Mouse (Mus musculus) forebrain, postnatal 0 days (tissue): Measurements from ENCODE around the gene Gpa33. TPM values are rescaled to one million over a fixed set of nuclear protein-coding genes. Genes with fewer than 3 reads are reported as not detected.

Experiments
- ATAC-seq: fragments of 200-750 bp; cut with Nextera tagmentation; 2 replicates; pipeline ENCODE4 v1.8.0; 2017; ENCODE audit warnings: mild to moderate bottlenecking, moderate library complexity
- DNase-seq: peaks from one replicate; pipeline ENCODE4 v3.0.0-alpha.2; 2015
- H3K27ac ChIP-seq: fragments of 300-500 bp; sonication (generic); 2 replicates; pipeline ENCODE4 v1.5.1; 2014; ENCODE audit warnings: low read depth, mild to moderate bottlenecking, antibody characterized with exemption, low read length, moderate library complexity, mixed read lengths
- H3K27me3 ChIP-seq: fragments of 300-500 bp; sonication (generic); 2 replicates; pipeline ENCODE4 v1.6.1; 2014; ENCODE audit warnings: mild to moderate bottlenecking, low read length, mixed read lengths; ENCODE audit not compliant: insufficient read depth
- H3K36me3 ChIP-seq: fragments of 300-500 bp; sonication (generic); 2 replicates; pipeline ENCODE4 v1.6.1; 2014; ENCODE audit warnings: mild to moderate bottlenecking, moderate library complexity; ENCODE audit not compliant: insufficient read depth
- H3K4me1 ChIP-seq: fragments of 300-500 bp; sonication (generic); 2 replicates; pipeline ENCODE4 v1.6.1; 2014; ENCODE audit warnings: antibody characterized with exemption; ENCODE audit not compliant: insufficient read depth
- H3K4me2 ChIP-seq: fragments of 300-500 bp; sonication (generic); 2 replicates; pipeline ENCODE4 v1.6.1; 2014; ENCODE audit warnings: low read depth, mild to moderate bottlenecking, moderate library complexity
- H3K4me3 ChIP-seq: fragments of 300-500 bp; sonication (generic); 2 replicates; pipeline ENCODE4 v1.5.1; 2014; ENCODE audit warnings: low read depth, low read length, mixed read lengths
- H3K9ac ChIP-seq: fragments of 300-500 bp; sonication (generic); 2 replicates; pipeline ENCODE4 v1.6.1; 2014; ENCODE audit warnings: mild to moderate bottlenecking
- H3K9me3 ChIP-seq: fragments of 300-500 bp; sonication (generic); 2 replicates; pipeline ENCODE4 v1.6.1; 2016; ENCODE audit warnings: low read length
- CTCF ChIP-seq: sonication (generic); IDR thresholded peaks from 2 replicates; pipeline ENCODE4 v1.5.1; 2016; ENCODE audit warnings: antibody characterized with exemption, control low read depth, low read depth
- WGBS: fragments of 180-500 bp; shearing (Covaris S2); extraction: QIAGEN DNeasy Blood & Tissue Kit; methylation state at CpG from one replicate; pipeline ENCODE4 v1.1.7; 2014; 5-methylcytosine and 5-hydroxymethylcytosine counted together
- polyA plus RNA-seq: library from polyadenylated mRNA; unstranded; fragments of >200 nt; fragmentation: Nextera tagmentation; extraction: Ambion mirVana; gene quantifications from 2 replicates; pipeline ENCODE4 v1.2.1, GENCODE M21; 2015
- total RNA-seq: library from RNA; depleted of rRNA; stranded (reverse); fragments of >200 nt; gene quantifications from 2 replicates; pipeline ENCODE4 v1.2.3, GENCODE M21; 2014; rRNA removed

Gpa33 gene
- 0.14 TPM in 1 of 2 replicates, not detected in the other for total RNA-seq
- 0.23 TPM in 1 of 2 replicates, not detected in the other for polyA plus RNA-seq

DNA sequence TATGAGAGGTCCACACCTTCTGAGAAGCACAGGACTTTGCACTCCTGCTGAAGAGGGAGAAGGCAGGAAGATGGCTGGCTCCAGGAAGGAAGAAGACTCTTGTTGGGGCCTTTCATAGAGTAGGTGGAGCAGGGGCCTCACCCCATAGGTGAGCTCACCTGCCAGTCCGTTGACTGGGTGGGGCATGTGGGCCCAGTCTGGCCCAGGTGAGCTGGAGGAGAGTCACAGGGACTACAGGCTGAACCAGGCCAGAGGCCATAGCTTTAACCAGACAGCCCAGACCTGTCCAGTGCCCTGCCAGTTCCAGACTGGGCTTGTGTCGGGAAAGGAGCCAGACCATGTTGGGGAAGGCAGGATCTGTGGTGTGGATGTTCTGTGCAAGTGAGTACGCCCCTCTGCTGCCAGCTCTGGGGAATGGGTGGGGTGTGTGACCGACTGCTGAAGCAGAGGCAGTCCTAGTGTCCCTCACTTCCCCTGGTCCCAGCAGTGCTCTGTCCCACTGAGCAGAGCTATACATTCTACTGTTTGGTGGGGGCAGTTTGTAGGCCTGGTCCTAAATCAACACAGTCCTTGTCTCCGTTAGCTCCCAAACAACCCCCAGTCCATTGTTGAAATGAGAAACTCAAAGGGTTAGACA lies at the start of gene Gpa33:
TSS of gene Gpa33 (plus strand) at position 15 of the 637 bp plus-strand sequence.
- no peak within 1 kb of the TSS for H3K27ac ChIP-seq
- no peaks in the 10 kb centered on the region for H3K36me3 ChIP-seq
- H3K4me2 ChIP-seq: no peak within 1 kb of the TSS
- H3K9ac ChIP-seq: no peak within 1 kb of the TSS
- H3K27me3 ChIP-seq: no peaks in the 10 kb centered on the region
- no peak within 1 kb of the TSS for H3K4me3 ChIP-seq
- no peaks in the 10 kb centered on the region for H3K9me3 ChIP-seq
- ATAC-seq: no peak
- no peak for DNase-seq
- WGBS: 86% methylated on average over 5 of the region's 5 CpGs
- no peak for TF ChIP-seq CTCF
- H3K4me1 ChIP-seq: no peaks in the 10 kb centered on the region

DNA sequence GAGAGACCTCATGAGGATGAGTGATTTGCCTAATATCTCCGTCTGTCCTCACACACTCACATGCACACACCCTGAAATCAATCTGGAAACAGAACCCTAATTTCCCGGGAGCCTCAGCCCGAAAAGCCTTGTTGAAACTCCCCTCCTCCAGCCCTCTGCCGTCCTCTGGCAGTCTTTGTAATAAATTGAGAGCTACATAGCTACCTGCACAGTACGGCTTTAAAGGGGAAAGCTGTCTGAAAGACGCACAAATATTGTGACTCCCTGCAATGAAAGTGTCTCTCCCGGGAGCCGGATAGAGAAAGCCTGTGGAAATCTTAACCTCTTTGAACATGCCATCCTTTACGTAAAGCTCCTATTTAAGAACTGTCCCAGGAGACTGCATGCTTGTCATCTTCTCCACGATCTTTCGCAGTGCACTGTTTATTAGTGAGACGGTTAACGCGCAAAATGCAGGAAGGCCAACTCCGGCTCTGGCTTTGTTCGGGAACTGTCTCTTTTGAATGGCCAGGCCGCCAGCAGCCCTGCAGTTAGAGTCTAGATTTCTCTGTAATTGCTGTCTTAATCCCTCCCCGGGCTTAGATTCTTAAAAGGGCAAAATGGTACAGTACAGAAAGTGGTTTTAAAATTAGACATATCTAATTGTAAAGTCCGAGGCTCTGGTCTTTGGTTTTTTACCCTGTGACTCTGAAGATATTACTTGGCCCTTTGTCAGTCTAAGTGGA lies 41.4 kb upstream of the Gpa33 start:
- peak; percentile 13 for DNase-seq
- Histone ChIP-seq H3K9ac (no peak overlapping the region), H3K27me3 (no peaks in the 10 kb centered on the region), H3K4me1 (no peaks in the 10 kb centered on the region), H3K36me3 (no peaks in the 10 kb centered on the region), H3K27ac (no peak overlapping the region), H3K9me3 (no peaks in the 10 kb centered on the region), H3K4me3 (no peak overlapping the region), H3K4me2 (no peak overlapping the region)
- ATAC-seq: no peak
- WGBS: 34% methylated on average over 19 of the region's 19 CpGs
- no peak for TF ChIP-seq CTCF

DNA sequence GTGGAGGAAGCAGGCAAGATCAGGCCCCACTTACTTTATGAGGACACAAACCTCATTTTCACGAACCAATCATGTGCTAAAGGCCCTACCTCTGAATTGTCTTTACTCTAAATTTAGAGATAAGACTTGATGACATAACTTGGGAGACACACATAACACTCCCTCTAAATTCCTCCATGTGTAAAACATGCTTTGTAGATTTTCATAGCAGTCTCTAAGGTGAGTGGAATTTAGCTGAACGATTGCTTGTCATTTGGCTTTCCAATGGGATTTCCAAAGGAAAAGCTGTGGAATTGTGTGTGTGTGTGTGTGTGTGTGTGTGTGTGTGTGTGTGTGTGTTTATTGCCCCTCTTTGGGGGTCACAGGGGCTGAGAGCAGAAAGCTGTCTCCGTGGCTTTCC lies 40.7 kb upstream of the Gpa33 start:
- WGBS: 84% methylated on average over 3 of the region's 3 CpGs
- no peaks in the 10 kb centered on the region for H3K27me3 ChIP-seq

DNA sequence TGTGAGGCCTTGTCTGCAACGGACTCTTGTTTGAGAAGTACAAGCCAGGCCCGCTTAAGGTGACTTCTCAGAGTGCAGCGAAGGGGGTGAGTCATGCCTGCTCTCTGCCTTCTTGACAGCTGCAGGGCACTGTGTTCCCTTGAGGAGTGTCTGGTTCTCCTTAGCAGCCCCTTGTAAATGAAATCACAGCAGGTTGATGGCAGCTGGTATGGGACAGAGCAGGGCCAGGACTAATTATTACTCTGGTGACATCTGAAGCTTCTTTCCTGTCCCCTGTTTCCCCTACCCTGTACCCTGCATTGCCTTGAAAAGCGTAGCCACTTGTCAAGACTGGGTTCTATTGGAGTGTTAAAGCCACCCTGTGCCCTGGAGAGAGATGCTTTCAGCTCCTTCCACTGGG lies 40.3 kb upstream of the Gpa33 start:
- WGBS: 79% methylated on average over 4 of the region's 4 CpGs
- H3K27ac ChIP-seq: no peak overlapping the region
- no peaks in the 10 kb centered on the region for H3K36me3 ChIP-seq
- no peaks in the 10 kb centered on the region for H3K27me3 ChIP-seq
- no peak for TF ChIP-seq CTCF
- no peak overlapping the region for H3K9ac ChIP-seq
- no peak overlapping the region for H3K4me3 ChIP-seq
- H3K4me2 ChIP-seq: no peak overlapping the region
- H3K9me3 ChIP-seq: no peaks in the 10 kb centered on the region
- no peak for DNase-seq
- H3K4me1 ChIP-seq: no peaks in the 10 kb centered on the region
- ATAC-seq: no peak

More for the DNA sequence above, 40.7 kb upstream of the Gpa33 start:
- no peak for TF ChIP-seq CTCF
- Histone ChIP-seq H3K9ac (no peak overlapping the region), H3K36me3 (no peaks in the 10 kb centered on the region), H3K9me3 (no peaks in the 10 kb centered on the region), H3K4me3 (no peak overlapping the region), H3K27ac (no peak overlapping the region), H3K4me1 (no peaks in the 10 kb centered on the region), H3K4me2 (no peak overlapping the region)
- DNase-seq (no peak), ATAC-seq (no peak)

DNA sequence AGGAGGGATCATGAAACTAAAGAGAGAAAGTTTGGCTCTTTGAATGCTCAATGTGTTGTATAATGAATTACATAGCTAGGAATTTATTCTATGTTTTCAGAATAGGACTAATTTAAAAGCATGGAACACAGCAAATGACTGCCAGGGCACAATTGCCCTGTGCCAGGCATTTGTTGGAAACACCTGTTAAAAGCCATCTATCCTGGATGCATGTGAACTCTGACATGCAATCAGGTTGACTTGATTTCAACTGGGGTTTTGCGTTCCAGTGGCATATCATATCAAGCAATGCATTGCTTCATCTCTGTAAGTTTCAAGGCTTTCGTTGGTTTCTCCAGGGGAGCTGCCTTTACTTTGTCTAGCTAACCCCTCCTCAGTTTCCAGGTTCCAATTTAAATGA lies 39.7 kb upstream of the Gpa33 start:
- H3K9ac ChIP-seq: no peak overlapping the region
- no peak for TF ChIP-seq CTCF
- H3K4me1 ChIP-seq: no peaks in the 10 kb centered on the region
- no peak overlapping the region for H3K4me3 ChIP-seq
- DNase-seq: no peak
- no peaks in the 10 kb centered on the region for H3K9me3 ChIP-seq
- ATAC-seq: no peak
- H3K27me3 ChIP-seq: no peaks in the 10 kb centered on the region
- WGBS: 94% methylated on average over 2 of the region's 2 CpGs
- no peak overlapping the region for H3K27ac ChIP-seq
- H3K36me3 ChIP-seq: no peaks in the 10 kb centered on the region
- no peak overlapping the region for H3K4me2 ChIP-seq

DNA sequence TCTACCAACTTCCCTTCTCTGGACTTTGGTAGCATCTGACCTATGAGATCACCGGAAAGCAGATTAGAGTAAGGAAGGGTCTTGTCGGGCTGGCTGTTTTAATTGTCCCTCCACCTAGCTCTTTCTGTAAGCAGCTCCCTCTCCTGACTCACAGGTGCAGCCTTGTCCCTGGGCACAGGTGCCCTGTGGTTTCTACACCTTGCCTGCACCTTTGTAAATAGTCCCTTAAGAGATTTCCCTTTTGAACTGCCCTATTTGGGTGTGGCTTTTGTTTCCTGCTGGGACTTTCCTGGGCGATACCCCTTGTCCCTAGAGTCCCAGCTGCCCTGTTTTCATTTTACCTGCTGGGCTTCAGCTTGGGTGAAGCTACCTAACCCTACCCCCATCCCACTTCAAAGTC lies 35.6 kb upstream of the Gpa33 start:
- H3K4me3 ChIP-seq: no peak overlapping the region
- no peaks in the 10 kb centered on the region for H3K4me1 ChIP-seq
- no peak overlapping the region for H3K4me2 ChIP-seq
- H3K9ac ChIP-seq: no peak overlapping the region
- TF ChIP-seq CTCF: no peak
- 90% methylated on average over 3 of the region's 3 CpGs for WGBS
- H3K36me3 ChIP-seq: no peaks in the 10 kb centered on the region
- DNase-seq: no peak
- no peak overlapping the region for H3K27ac ChIP-seq
- ATAC-seq: no peak
- H3K9me3 ChIP-seq: no peaks in the 10 kb centered on the region
- H3K27me3 ChIP-seq: no peaks in the 10 kb centered on the region

DNA sequence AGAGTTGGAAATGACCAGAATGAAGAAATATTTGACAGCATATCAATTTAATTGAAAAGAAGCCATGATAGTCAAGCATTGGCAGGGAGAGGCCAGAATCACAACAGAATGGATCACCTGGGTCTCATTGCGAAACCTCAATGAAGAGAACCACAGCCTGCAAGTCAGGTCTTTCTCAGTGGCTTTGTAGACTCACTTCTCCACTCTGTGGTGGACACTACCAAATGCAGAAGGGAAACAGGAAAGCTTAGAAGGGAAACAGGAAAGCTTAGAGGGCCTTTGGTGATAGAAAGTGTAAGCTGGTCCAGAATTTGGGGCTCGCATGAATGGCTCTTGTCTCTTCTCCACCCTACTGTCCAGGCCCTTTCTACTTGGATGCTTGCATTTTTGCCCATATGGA lies 31.9 kb upstream of the Gpa33 start:
- no peak for TF ChIP-seq CTCF
- no peaks in the 10 kb centered on the region for H3K4me1 ChIP-seq
- no peak for ATAC-seq

More for the DNA sequence above, 31.9 kb upstream of the Gpa33 start:
- Histone ChIP-seq H3K36me3 (no peaks in the 10 kb centered on the region), H3K9ac (no peak overlapping the region), H3K4me3 (no peak overlapping the region), H3K4me2 (no peak overlapping the region), H3K9me3 (no peaks in the 10 kb centered on the region), H3K27me3 (no peaks in the 10 kb centered on the region), H3K27ac (no peak overlapping the region)
- WGBS: 100% methylated on average over 2 of the region's 2 CpGs
- DNase-seq: no peak
